ENCODE assay signal across 10 mouse cellular contexts in the genomic region with DNA sequence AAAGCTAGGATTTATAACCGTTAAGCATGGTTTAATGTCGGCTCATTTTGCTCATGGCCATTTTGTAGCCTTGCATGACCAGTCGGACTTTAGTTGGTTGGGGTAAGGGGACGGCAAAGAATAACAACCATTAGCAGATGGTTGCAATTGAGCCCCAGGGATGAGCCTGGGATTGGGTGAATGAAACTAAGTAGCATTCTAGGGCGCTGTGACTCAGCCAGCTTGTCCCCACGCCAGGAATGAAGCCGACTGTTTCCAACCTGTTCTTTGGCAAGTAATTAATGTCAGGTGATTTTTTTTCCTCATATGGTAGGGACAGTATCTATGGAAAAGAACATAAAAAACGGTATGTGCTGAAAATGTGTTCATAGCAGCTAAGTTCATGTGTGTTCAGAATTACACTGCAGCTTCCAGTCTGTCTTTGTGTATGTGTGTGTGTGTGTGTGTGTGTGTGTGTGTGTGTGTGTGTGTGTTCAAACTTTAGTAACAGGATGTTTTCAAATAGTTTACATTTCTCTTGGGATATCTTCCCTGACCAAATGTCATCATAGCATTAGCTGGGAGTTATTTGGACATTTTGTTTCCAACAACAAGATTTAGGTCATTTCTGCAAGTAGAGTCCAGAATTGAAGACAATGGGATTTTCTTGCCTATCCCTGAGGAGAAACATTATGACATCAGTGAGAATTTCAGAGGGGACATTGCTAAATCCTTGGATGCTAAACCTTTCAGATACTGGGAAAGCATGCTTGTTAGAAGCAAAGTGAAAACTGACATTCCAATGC.
DNase-seq lines count a peak whose midpoint lies in the region; ATAC-seq and TF ChIP-seq lines count a peak whose summit lies in the region.
"Had no signal": no experiment of that assay in that cellular context is flagged by ENCODE, and none has a peak within 500 bp of the region (broad histone marks: within the 10 kb centered on the region; RNA-seq: fewer than 3 reads in every experiment).

No protein-coding gene starts in this region.

- no peaks in the 10 kb centered on the region for H3K79me2 ChIP-seq in heart, adult 2 months (replicated peaks; ENCODE audit: control insufficient read depth, insufficient read depth, low read length)

- DNase-seq in heart, adult 2 months, result peak; percentile 60 to 63
- peak; percentile 51 for DNase-seq in Muller cell, postnatal 12 days (ENCODE audit: inconsistent ontology term)
- peak; percentile 67 for DNase-seq in cerebellum, adult 11-12 months
- peak; percentile 65 for DNase-seq in gastrocnemius, postnatal 25 days
- no peak for DNase-seq in embryo, embryonic 10 days (ENCODE audit: low spot score)
- no peak for DNase-seq in thymus, adult 18-20 months
- no peak for DNase-seq in ovary, postnatal 36 days (ENCODE audit: low spot score)
- DNase-seq: lung, embryonic 14.5 days had no signal

- peaks cover 4% of the 10 kb centered on the region; the same call in 1 of the 2 replicates for H3K36me3 ChIP-seq in heart, adult 2 months (ENCODE audit: control insufficient read depth, insufficient read depth, low read length)
- no peaks in the 10 kb centered on the region for H3K36me3 ChIP-seq in heart, embryonic 11.5 days (ENCODE audit: control insufficient read depth, insufficient read depth, low read length)

- no peak for ATAC-seq in heart, embryonic 11.5 days (replicated peaks; ENCODE audit: insufficient number of reproducible peaks, low FRiP score, low TSS enrichment)

- H3K4me3 ChIP-seq in heart, adult 2 months, result no peak overlapping the region
- H3K4me3 ChIP-seq in heart, embryonic 11.5 days (ENCODE audit: low read depth, low read length), result no peak overlapping the region
- H3K4me3 ChIP-seq: myocyte had no signal

- 51% methylated on average over 8 of the region's 8 CpGs for WGBS in heart, adult 2 months
- WGBS in heart, embryonic 11.5 days (ENCODE audit: insufficient replicate concordance), result 80% methylated on average over 8 of the region's 8 CpGs

- H3K4me1 ChIP-seq in heart, adult 2 months (ENCODE audit: control insufficient read depth, insufficient read depth, low read length), result peaks cover 13% of the 10 kb centered on the region
- H3K4me1 ChIP-seq in heart, embryonic 11.5 days (ENCODE audit: control insufficient read depth, insufficient read depth, low read length), result no peaks in the 10 kb centered on the region

- H3K9ac ChIP-seq in heart, adult 2 months (ENCODE audit: low read depth, low read length), result no peak overlapping the region
- no peak overlapping the region for H3K9ac ChIP-seq in heart, embryonic 11.5 days (ENCODE audit: low read depth, low read length)
- H3K9ac ChIP-seq: lung, embryonic 14.5 days had no signal

- H3K27me3 ChIP-seq in heart, adult 2 months (ENCODE audit: control insufficient read depth, insufficient read depth, low read length), result no peaks in the 10 kb centered on the region
- H3K27me3 ChIP-seq in heart, embryonic 11.5 days (ENCODE audit: control insufficient read depth, insufficient read depth, low read length), result no peaks in the 10 kb centered on the region

- intact Hi-C loops in heart, adult 2 months (cut with DNase I), result loop anchor here (2.0 to 5.0 kb wide), 2 partner anchors 26 to 72 kb away; no protein-coding TSS in a partner anchor

- no peak for TF ChIP-seq POLR2A in heart, adult 2 months (IDR thresholded peaks at IDR 0.05; ENCODE audit: insufficient read depth, low read depth, low read length)

- no peak overlapping the region for H3K4me2 ChIP-seq in heart, embryonic 11.5 days
- H3K4me2 ChIP-seq: lung, embryonic 14.5 days had no signal

- no peak for TF ChIP-seq EP300 in heart, adult 2 months (IDR thresholded peaks at IDR 0.05; ENCODE audit: insufficient read depth, low read depth, low read length)

- no peaks in the 10 kb centered on the region for H3K9me3 ChIP-seq in heart, embryonic 11.5 days (replicated peaks; ENCODE audit: control insufficient read depth, low read length)

- TF ChIP-seq CTCF in heart, adult 2 months (IDR thresholded peaks at IDR 0.05), result no peak

- peak overlapping the region; percentile 74 for H3K27ac ChIP-seq in heart, adult 2 months
- H3K27ac ChIP-seq in heart, embryonic 11.5 days (ENCODE audit: low read depth, low read length), result no peak overlapping the region

Comparison
In these comparisons a context has a peak if more than half of its experiments do, and no peak if none do; other contexts are left out.
1. DNase-seq: peak in heart, adult 2 months (2 of 2), Muller cell, postnatal 12 days (single experiment), cerebellum, adult 11-12 months (single experiment) and gastrocnemius, postnatal 25 days (single experiment); none in embryo, embryonic 10 days (single experiment), thymus, adult 18-20 months (0 of 2) and ovary, postnatal 36 days (single experiment).